Mouse (Mus musculus) lung, postnatal 0 days (tissue): Measurements from ENCODE around the gene Jmjd7.

Source experiments
- CTCF ChIP-seq: IDR thresholded peaks from 2 replicates; pipeline ENCODE4 v1.5.1; 2016; ENCODE audit warnings: antibody characterized with exemption, mild to moderate bottlenecking
- EP300 ChIP-seq: IDR thresholded peaks from 2 replicates; pipeline ENCODE4 v1.6.1; 2016; ENCODE audit warnings: antibody characterized with exemption, mild to moderate bottlenecking, control low read depth

DNA sequence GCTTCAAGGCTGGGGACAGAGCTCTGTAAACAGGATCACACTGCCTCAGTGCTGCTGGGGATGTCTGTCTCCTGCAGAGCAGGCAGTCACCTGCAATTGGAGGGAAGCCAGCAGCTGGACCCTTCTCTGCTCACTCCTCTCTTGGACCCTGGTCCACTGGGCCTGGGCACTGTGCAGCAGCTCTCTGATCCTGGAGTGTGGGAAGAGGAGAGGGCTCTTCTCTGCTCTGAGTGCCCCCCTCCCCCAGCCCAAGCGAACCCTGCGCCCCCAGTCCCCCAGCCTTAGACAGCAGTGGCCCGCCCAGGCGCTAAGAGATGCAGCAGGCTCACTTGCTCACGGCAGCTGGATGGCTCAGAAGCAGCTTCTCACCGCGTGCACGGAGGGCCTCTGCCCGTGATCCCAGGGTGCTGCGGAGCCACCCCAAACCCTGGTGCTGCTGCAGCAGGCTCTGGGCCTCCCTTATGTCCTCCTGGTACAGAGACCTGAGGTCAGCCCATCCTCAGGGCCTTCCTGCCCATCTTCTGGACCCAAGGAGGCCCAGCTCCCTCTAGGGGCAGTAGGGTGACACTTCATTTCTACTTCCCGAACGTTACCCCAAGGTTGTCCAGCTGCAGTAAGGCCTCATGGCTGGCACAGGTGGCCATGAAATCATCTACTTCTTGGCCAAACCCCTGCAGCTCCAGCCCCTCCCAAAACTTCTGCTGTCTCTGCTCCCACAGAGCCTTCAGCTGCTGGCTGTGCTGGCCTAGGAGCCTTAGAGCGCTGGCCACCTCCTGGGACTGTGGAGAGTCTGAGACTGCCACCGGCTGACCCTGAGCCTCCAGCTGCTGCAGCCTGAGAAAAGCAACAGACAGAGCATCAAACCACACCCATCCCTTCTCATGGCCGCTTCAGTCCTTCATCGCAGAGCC is 41.5 kb downstream of the Jmjd7 start:
- TF ChIP-seq EP300 (no peak), CTCF (peak; percentile 85)
